Mouse (Mus musculus) hindlimb bud, embryonic 11.5 days (tissue): ENCODE results near the gene Hdgfl2.
"Not testable (repeated sequence)": the region's sequence is repeated elsewhere in the genome, so short reads cannot be mapped to it uniquely, and the experiment has no call there.

Source experiments
- DNase-seq: peaks from one replicate; pipeline ENCODE4 v3.0.0-alpha.2; 2012; ENCODE audit warnings: low read depth, low spot score; ENCODE audit errors: extremely low spot score

Gene Hdgfl2

GRCm38 (mm10) chr17:56057381-56058120 is 21.9 kb upstream of the Hdgfl2 start:
- no peak for DNase-seq

GRCm38 (mm10) chr17:56062081-56062480 is 17.4 kb upstream of the Hdgfl2 start:
- no peak for DNase-seq

GRCm38 (mm10) chr17:56065715-56066114 is 13.7 kb upstream of the Hdgfl2 start:
- DNase-seq, result not testable (repeated sequence)

GRCm38 (mm10) chr17:56066451-56066850 is 13.0 kb upstream of the Hdgfl2 start:
- no peak for DNase-seq

GRCm38 (mm10) chr17:56069066-56069465 is 10.4 kb upstream of the Hdgfl2 start:
- no peak for DNase-seq

GRCm38 (mm10) chr17:56071126-56071525 is 8.3 kb upstream of the Hdgfl2 start:
- no peak for DNase-seq

GRCm38 (mm10) chr17:56072243-56072642 is 7.2 kb upstream of the Hdgfl2 start:
- DNase-seq, result no peak

GRCm38 (mm10) chr17:56074097-56074826 is 5.2 kb upstream of the Hdgfl2 start:
- no peak for DNase-seq

- DNase-seq, result peak; percentile 71
Measured at GRCm38 (mm10) chr17:56074827-56075208, 4.6 kb upstream of the Hdgfl2 start, which contains the start of gene Ubxn6. Ubxn6 (minus strand) TSS chr17:56075028.

- DNase-seq, result no peak
Measured at GRCm38 (mm10) chr17:56077523-56077922, 1.9 kb upstream of the Hdgfl2 start.

GRCm38 (mm10) chr17:56078361-56078760 is 1.1 kb upstream of the Hdgfl2 start:
- not testable (repeated sequence) for DNase-seq

GRCm38 (mm10) chr17:56079921-56080320 is 487 bp downstream of the Hdgfl2 start:
- no peak for DNase-seq

- peak; percentile 66 for DNase-seq
Measured at GRCm38 (mm10) chr17:56080781-56081585, 1.5 kb downstream of the Hdgfl2 start.

- DNase-seq, result no peak
Measured at GRCm38 (mm10) chr17:56092312-56092711, 12.9 kb downstream of the Hdgfl2 start.

- DNase-seq, result no peak
Measured at GRCm38 (mm10) chr17:56092794-56093193, 13.4 kb downstream of the Hdgfl2 start.

- no peak for DNase-seq
Measured at GRCm38 (mm10) chr17:56096883-56097282, 17.4 kb downstream of the Hdgfl2 start.

- no peak for DNase-seq
Measured at GRCm38 (mm10) chr17:56098180-56098579, 18.7 kb downstream of the Hdgfl2 start.

- DNase-seq, result no peak
Measured at GRCm38 (mm10) chr17:56098711-56099572, 19.5 kb downstream of the Hdgfl2 start.

- no peak for DNase-seq
Measured at GRCm38 (mm10) chr17:56100811-56101210, 21.4 kb downstream of the Hdgfl2 start.

GRCm38 (mm10) chr17:56102158-56102557 is 22.7 kb downstream of the Hdgfl2 start:
- DNase-seq, result no peak
